Mouse (Mus musculus) neutrophil, adult 5-6 weeks (primary cell): ENCODE data around the gene Lhx8. TPM values are rescaled to one million over a fixed set of nuclear protein-coding genes. Genes with fewer than 3 reads are reported as not detected.

Experiments
- ATAC-seq: fragments of 151-379, 151-347 bp; 2 replicates; pipeline ENCODE4 v1.8.0; 2017; ENCODE audit warnings: mild to moderate bottlenecking, moderate TSS enrichment; ENCODE audit not compliant: insufficient number of reproducible peaks, poor library complexity, low FRiP score, severe bottlenecking; ENCODE audit errors: extremely low read depth
- total RNA-seq: library from RNA; stranded (forward); fragments of 200-1000 nt; gene quantifications from 2 replicates; pipeline ENCODE4 v1.2.3, GENCODE M21; 2017

The Lhx8 gene
- total RNA-seq, result not detected in 2 replicates

DNA sequence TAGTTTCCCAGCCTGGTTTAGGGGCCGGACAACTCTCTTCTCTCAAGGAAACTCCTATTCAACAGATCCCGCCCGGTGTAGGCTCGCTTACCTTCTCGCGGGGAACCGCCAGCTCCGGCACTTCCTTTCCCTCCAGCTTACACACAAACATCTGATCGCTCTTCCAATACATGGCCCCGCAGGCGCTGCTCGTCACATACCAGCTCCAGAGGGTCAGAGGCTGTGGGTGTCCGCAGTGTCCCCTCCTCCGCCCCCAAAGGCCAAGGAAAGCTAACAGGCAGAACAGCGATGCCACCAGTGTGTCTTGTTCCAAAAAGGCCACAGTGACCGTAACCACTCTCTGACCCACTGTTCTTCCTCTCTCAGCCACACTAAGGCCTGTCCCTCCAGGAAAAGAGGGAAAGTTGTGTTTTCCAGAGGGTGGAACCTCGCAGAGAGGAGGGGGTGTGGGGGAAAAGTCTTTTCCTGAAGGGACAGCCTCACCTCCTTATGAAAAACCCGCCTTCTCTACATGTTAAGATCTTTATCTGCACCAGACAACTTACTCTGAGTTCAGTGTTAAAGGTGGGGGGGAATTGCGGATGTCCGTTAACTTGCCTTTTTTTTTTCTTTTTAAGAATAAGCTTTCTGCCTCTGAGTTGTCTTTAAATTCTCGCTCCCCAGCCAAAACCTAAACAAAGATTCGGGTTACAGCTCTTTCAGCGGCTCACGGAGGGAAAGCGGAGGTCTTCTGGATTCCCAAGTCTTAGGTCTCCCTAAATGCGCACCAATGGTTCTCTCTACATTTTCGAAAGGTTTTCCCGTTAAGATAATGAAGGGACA, at the start of gene Lhx8:
Gene Lhx8, minus strand, starts transcription at position 479 of the 822 bp plus-strand sequence.
- ATAC-seq, result no peak

DNA sequence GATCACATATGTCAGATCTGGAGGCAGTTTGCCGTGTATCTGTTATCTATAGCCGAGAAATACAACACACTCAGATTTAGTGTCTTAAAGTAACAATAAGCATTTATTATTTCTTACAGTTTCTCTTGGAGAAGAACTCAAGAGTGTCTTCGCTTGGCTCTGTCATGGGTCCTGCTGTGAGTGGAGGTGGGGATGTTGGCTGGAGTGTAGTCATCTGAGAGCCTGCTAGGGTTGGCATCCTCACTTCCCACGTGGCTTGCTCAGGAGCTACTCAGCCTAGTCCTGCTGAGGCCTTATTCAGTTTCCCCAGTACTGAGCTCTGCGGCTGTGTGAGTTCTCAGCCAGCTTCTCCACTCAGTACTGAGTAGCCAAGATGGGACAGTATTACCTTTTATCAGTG, 43.1 kb upstream of the Lhx8 start:
- ATAC-seq, result no peak

DNA sequence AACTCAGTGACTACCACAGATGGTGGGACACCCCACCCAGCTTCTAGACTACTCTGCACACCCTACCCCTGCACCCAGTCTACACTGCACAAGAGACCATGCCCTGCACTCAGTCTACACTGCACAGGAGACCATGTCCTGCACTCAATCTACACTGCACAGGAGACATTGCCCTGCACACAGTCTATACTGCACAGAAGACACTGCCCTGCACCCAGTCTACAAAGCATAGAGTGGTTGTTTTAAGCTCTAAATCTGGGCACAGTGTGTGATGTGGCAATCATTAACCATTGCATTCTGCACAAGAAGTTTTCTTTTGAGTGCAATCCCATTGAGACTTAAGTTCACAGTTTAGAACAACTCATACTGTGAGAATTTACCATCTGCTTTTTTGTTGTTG, 42.2 kb upstream of the Lhx8 start:
- ATAC-seq, result no peak

DNA sequence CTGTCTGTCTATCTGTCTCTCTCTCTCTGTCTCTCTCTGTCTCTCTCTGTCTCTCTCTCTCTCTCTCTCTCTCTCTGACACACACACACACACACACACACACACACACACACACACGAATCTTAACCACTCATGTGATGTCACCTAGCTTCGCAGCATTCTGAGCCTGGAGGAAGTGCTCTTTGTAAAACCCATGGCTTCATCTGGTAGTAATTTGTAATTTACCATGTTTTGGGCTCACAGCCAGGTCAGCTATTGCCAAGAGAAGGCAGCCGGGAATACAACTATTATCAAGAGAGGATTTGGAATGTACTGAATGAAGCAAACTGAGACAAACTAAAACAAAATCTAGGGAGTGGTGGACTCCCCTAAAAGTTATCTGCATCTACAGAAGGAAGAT, 36.9 kb upstream of the Lhx8 start:
- no peak for ATAC-seq

DNA sequence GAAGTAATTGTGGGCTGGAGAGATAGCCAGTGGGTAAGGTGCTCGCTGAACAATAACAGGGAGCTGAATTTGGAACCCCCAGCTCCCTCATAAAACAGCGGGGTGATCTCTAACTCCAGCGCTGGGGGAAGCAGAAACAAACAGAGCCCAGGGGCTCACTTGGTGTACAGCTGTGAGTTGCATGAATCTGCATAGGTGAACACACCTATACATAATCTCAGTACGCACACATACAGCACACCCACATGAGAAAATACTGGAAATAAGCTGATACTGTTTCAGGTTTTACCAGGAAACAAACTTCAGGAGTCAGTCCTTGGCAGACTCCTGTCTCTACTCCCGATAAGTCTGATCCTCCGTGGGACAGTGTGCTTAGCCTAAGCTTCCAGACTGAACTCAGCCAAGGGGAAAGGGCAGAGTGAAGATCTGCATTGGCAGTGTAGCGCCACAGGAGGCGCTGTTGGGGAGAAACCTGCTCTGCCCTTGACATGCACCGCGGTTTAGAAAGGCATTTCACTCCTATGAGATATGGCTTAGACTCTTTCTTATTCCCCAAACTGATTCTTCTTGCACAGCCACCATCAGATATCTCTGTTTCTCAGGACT, 34.2 kb upstream of the Lhx8 start:
- ATAC-seq, result no peak

DNA sequence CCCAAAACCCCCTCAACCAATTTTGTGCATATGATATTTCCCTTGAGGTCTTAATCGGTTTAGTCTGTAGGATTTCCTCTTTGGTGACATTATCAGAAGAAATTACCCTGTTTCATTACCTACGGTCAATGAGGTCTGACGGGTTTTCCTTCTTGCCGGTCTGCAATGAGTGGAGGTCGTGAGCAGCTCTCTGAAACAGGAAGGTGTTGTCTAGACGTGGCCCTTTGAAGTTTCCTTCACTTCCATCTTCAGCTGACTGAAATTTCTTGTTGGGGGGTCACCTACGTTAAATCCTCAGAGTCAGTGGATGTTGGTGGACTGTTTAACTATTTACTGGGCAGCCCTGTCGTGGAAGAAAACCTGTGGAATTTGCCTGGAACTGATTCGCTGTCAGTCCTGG, 33.0 kb upstream of the Lhx8 start:
- no peak for ATAC-seq

DNA sequence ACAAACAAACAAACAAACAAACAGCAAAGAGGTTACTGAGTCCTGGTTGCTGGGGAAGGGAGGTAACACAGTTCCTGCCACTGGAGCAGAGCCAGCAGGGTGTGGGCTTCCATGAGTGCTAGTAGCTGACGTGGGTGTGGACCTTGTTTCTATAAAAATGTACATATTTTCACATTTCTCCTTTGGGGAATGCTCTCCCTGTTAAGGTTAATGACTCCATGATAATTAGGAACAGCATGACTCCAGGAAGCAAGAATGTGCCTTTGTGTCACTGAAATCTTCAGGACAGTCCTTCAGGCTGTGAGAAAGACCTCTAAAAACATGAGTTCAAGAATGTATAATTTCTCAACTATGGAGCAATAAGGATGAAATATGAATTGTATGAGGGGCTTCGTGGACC, 28.8 kb upstream of the Lhx8 start:
- ATAC-seq, result no peak

DNA sequence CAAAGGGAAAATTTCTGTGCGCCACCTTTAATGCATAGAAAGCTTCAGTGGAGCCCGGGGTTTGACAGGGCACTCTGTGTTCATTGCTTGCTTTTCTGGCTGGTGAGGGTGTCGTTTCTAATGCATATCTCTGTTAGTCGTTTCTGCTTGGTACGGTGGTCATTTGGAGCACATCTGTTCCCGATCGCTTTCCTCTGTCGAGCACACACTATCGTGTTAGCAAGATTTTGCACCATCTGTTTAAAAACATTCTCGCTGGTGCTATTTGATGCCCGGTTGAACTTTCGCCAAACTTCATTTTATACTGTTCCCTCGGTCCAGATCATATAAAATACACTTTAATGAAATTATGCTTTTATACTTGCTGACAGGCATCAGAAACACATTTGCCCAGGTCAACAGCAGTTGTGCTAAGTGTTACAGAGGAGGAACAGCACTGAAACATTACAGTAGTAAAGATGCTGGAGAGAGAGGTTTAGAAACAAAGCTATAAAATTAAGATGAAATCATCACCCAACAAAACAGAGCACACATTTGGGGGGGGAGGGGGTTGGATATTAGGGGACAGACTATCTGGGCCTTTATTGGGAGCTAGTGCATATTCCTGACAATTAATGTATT, 9.9 kb upstream of the Lhx8 start:
- no peak for ATAC-seq

DNA sequence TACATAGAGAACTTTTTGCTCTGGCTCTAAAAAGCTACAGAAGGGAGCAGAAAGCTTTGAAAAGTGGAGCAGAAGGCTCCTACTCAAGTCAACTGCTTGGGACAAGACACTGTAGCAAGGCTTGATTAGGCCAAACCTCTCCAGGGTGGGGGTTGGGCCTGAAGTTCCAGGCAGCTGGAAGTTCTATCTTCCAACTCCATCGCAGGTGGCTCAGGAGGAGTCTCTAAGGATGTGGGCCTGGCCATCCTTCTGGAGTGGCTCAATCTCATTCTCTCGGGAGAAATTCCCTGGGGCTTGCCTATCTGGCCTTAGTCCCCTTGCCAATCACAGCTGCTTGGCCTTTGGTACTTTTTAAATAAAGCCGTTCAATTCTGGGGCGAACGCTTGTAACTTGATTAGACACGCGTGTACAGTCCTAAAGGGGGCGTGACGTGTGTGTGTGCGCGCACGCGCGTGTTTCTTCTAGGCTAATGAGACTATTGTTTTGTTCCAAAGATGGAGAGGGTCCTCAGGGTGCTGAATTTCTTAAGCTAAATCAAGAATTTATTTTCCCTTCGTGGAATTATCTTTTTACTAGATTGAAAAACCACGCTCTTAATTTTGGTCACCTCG, 9.3 kb upstream of the Lhx8 start:
- ATAC-seq, result no peak

DNA sequence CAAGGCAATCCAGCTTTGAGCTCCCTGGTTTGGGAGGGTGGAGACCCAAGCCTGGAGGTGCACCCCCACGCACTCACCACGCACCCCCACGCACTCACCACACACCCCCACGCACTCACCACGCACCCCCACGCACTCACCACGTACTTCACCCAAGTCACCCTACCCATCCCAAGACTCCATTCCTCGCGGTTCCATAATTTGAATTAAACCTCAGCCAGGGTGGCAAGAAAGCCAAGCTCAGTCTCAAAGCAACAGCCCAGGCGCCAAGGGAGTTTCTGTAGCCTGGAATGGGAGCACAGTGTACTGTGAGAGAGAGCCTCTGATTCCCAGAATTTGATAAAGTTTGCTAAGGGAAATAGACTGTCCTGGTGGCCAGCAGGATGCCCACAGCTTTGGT, 4.3 kb upstream of the Lhx8 start:
- ATAC-seq, result no peak

DNA sequence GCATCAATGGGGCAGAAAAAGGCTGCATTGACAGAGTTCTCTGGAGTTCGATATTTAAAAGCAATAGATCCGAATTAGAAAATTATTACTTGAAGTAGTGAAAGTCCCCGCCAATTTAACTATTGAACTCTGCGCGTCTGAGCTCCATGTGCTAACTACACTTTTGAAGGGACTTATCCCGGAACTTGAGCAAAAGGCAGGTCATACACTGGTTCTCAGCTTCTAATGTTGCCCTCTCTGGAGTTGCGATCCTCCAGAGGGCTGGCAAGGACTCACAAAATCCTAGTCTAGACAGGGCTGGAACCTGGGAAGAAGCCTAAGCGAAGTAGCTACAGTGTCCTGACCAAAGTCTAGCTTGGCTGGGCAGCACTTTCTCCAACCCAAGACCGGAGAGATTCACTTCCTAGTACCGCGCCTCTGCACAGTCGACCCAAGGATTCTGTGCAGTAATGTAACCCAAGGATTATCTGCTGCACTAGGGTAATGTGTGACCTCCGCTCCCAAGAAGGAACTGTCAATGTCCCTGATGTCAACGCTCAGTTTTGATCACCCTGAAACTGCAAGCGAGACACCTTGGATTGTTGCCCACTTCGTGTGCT, 3.0 kb upstream of the Lhx8 start:
- ATAC-seq, result no peak

DNA sequence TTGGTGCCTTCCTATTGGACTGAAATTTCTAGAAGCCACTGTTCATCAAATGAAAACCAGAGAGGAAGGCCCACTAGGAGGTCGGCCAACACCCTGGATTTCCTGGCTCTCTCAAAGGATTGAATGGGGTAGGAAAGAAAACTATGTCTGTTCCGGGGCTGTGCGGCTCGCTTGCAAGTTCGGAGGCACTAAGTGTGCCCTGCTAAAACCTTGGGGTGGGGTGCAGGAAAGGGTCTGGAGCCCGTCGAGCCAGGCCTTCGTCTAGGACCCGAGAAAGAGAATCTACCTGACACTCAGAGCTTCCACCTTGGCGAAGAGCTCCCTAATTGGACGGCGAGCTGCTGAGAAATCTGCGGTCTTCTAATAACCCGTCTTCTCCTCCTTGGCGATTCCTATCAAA, 2.5 kb upstream of the Lhx8 start:
- ATAC-seq, result no peak

DNA sequence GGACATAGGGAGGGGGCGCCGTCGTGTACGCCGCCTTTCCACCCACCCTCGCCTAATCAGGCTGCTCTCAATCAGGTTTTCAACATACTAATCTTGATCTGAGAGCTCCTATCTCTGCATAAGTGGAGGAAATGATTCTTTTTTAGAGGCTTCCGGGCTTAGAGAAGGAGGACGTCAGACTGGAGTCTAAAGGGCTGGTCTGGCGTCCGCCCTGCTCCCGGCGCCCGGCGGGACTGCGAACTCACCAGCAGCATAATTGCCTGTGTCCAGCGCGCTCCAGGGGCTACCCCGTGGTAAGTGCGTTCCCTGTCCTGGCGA, 1.7 kb upstream of the Lhx8 start:
- ATAC-seq, result no peak

DNA sequence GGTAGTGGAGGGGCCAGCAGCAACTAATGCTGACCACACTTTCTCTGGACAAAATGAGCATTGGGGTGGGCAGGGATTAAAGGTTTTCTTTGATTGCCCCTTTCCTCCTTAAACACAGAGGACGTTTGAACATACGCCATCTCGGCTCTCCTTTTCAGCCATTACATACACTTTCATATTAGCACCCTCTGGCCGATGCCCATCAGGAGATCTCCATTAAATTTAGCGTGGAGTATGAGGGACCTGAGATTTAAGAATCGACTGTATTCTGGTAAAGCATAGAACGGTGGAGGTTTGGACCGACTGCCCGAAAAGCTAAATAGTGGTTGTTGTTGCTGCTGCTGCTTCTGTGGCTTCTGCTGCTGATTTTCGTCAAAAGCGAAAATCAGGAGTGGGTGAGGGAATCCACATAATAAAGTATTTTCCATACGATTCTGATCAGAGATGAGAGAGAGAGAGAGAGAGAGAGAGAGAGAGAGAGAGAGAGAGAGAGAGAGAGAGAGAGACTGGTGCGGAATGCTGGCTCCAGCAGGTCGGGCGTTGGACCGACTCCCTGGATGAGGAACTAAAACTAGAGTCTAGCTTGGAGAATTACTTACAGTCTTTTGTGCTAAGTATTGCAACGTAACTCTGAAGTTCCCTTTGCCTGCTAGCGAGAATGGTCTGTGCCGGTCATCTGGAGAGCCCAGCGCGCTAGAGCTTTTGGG, 1.2 kb upstream of the Lhx8 start:
- no peak for ATAC-seq

DNA sequence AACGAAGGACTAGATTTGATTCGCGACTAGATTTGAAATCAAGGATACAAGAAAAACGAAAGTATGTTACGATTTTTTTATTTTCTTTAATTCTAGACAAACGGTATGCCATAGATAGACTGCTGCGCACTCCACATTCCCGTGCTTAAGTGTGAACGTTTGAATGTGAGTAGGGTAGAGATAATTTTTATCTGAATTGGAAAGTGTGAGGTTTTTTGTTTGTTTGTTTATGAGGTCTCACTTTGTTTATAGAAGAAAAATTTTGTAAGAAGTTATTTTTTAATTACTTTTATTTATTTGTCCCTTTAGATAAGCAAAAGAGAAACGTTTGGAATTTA, 513 bp upstream of the Lhx8 start:
- no peak for ATAC-seq

DNA sequence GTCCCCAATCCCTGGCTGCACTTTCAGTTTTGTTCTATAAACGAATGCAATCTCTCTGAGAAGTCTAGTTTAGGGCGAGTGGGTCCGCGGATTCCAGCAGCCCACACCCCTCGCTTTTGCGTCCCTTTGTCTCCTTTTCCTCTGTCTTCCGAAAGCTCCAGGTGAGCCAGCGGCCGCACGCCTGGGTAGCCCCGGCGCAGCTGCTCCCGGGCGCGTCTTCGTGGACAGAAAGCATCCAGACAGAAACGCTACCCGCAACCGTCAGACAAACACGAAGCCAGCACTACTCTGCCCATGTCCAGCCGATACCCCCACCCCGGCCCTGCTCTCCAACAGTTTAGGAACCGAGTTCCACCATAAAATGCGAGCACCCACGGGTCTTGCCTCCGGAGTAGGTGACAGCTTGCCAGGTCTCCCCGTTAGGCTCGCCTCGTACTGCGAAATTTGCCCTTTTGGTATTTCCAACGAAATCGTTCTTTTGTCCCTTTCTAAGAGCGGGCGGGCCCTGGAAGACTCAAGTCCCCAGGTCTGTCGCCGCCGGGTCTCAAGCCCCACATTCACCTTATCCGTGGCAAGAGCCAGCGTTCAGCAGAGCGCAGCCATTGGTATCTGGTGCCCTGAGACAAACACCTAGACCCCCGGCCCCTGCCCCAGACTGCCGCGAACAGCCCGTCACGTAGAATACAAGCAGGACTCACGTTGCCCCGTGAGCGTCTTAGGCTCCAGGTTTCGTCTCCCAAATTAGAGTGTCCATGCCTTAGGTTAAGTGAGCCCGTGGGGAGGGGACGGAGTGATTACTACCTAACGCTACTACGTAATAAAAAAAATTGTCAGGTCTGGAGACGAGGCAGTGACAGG, 907 bp downstream of the Lhx8 start:
- no peak for ATAC-seq

DNA sequence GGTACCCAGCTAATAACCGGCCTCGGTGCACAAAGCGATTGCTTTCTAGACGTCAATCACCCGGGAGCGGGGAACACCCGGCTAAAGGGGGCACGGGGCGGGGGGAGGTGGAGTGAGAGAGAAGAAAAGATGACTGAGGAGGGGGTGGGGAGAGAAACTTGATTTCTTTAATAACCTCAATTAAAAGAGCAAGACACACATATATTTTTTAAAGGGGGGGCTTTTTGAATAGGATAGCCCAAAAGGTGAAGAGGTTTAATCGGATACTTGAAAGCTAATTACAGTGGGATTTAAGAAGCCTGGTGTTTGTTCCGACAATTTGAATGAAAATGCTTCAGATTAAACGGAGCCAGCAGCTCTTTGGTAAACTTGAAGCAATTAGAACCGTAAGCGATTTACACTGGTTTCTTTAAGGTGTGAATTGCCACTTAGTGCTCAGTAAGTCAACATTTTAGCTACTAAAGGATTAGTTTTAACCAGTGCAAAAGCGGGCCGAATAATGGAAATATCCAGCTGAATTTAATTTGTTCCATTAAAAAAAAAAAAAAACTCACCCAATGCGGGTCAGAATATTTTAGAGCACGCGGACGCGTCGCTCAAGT, 1.6 kb downstream of the Lhx8 start:
- ATAC-seq, result no peak
